Mouse (Mus musculus) frontal cortex, adult 2 months (tissue): ENCODE measurements around the gene Phyhd1. TPM values are rescaled to one million over a fixed set of nuclear protein-coding genes. Genes with fewer than 3 reads are reported as not detected.

Experiments
- DNase-seq, 2 experiments: peaks; one replicate each; pipeline ENCODE4 v3.0.0; 2022; ENCODE audit warnings: low spot score in 1 of 2; ENCODE audit errors: extremely low spot score in 1 of 2
- polyA plus RNA-seq: library from polyadenylated mRNA; depleted of rRNA; stranded (reverse); fragments of >200 nt; gene quantifications from 2 replicates; pipeline ENCODE4 v1.2.3, GENCODE M21; 2012

Gene Phyhd1
- polyA plus RNA-seq, 1 experiment, result 34.0 TPM

DNA sequence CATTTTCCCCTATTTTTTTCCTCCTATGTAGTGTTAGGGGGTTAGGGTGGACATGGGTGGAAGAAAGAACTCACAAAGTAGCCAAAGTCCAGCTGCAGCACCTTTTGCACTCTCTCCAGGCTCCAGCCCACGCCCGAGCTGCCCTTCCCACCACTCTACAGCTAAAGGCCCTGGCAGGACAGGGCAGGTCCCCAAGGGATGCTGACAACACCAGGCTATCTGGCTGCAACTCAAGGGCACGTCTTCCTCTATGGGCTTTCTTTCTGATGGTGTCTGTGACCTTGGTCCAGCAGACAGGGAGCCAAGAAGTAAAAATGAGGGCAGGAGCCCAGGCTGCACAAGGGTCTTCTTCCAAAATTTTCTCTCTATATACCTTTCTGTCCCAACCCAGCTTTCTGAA, 15.6 kb downstream of the Phyhd1 start:
- no peak for DNase-seq

DNA sequence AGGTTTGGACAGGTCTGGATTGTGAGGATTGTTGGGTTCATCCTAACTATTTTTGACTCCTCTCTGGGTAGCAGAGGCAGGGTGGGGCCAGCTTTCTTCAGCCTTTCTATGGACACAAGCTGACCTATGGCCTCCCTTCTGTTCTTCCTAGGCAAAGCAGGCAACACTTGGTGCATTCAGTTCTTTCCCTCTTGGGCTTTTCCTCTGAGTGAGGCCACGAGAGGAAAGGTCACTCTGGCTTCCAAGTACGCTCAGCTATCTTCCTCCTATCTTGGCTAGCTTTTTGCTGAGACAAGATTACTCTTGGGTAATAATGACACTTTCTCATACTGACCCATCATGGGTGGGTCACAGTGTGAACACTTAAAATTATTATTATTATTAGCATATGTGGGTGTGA, 17.2 kb downstream of the Phyhd1 start:
- no peak for DNase-seq

DNA sequence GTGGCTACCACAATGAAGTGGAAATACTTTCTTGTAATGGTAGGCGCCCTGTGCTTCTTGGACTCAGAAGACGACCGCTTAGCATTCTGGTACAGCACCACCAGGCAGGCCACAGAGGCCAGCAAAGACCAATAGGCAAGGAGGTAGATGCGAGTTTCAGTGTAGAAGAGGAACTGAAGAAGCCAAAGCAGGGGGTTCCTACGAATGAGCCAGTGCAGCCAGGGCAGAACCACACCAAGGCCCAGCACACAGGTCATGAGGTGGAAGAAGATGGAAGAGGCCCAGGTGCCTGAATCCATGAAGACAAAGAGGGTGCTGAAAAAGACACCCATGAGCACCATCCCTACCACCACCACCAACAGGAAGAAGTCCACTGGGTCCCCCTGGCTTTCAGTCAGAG, 19.0 kb downstream of the Phyhd1 start:
- DNase-seq, result no peak

DNA sequence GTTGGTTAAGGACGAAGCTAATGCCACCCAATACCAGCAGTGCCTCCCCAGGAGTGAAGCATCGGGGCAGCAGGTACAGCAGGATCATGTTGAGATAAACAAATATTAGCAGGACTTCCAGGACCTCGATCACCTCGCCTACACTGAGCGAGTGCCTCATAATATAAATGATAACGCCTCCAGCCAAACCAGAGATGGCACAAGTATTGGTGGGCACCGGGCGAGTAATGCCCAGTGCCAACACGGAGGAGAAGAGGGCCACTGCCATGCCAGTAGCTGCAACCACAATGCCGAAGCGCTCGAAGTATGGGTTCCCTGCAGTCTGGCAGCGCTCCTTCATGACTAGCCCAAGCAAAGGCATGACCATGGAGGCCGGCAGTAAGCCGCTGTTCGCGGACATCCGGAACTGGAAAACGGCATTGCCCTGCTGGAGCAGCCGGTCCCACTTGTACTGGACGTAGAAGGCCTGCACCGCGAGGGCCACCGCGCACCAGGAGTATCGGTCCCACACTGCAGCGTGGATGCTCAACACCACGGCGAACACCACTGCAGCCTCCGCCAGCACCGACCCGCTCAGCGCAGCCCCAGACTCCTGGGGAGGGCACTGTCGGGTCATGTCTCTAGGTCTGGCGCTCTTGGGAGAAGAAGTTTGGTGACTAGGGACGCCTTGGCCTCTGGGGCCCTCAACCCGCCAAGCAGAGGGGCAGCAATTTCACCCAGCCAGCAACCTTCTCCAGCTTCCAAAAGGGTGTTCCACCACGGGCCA, 19.6 kb downstream of the Phyhd1 start:
- no peak for DNase-seq

- DNase-seq, result peak; percentile 84 to 98
These were observed 20.4 kb downstream of the Phyhd1 start, which contains the start of the genes Dolk and Nup188 for GRCm38 (mm10) chr2:30286192-30287026. Gene Dolk, minus strand, starts transcription at chr2:30286334. Gene Nup188, plus strand, starts transcription at chr2:30286397.

DNA sequence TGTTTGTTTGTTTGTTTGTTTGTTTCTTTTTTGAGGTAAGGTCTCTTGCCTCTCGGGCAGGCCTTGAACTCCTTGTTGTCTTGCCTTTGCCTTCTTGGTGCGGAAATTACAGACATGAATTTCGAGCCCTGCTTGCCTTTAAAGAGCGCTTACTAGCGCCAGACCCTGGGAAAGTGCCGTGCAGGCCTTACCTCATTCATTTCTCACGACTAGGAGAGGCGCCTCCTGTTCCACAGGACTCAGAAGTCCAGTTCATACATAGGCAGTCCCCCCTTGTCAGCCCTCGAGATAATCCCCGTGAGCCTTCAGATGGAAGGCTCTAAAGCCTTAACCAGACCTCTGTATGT, 21.0 kb downstream of the Phyhd1 start:
- peak in 1 of 2 experiments; percentile 41 for DNase-seq

DNA sequence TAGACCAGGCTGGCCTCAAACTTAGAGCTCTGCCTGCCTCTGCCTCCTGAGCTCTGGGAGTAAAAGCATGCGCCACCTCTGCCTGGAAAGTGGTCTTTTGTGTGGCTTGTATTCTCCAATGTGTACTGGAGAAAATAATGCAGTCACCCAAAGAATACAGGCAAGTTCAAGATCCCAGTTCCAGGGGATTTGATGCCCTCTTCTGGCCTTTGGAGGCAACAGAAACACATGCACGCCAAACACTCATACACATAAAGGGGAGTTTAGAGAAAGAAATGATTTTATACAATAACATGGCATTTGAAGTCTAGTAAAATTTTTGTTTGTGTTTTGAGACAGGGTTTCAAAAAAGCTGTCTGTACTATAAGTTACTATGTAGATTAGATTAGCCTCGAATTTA, 33.5 kb downstream of the Phyhd1 start:
- no peak for DNase-seq

DNA sequence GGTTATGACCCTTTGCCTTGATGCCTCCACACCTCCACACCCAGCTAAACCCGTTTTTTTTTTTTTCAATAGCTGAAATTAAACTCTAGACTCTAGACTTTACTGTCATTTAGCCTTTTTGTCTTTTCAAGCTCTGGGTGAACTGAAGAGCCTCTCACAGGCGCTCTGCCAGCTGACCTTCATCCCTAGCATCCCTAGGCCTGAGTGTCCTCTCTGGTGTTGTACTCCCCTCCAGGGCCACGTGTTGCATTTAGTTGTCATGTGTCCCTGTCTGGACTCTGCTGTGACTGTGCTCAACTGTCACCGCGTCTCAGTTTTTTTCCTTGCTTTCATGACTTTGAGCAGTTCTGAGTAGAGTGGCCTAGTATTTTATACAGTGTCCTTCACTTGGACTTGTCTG, 34.0 kb downstream of the Phyhd1 start:
- no peak for DNase-seq

DNA sequence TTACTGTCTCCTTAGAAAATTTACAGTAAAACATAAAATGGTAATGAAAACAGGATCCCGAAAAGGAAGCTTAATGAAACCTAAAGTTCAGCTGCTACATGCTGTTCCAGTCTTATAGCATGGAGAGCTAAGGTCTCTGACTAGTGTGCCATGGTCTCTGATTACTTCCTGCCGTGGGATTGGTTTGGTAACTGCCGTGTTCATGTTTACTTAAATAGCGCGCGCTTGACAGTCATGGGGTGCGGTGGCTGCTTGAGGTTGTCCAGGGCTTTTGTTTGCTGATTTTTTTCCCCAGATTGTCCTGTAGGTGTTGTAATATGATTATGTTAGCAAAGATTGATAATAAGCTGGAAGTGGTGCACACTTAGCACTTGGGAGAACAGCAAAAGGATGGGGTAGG, 40.1 kb downstream of the Phyhd1 start:
- DNase-seq, result no peak

DNA sequence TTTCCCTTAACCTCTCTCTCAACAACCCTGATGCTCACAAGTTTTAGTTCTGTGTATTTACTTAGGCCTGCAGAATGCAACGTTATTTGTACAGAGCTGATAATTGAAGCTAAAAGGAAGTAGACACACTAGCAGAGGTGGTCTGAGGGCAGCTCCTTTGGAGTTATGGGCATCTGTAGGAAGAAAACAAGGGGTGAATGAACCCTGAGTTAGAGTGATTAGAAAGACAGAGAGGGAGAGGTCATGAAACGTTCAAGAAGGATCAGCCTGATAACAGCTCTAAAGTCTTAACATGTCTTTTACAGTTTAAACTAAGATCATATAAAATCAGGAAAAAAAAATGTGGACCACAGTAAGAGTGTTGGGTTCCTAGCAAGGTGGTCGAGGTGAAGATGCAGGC, 43.3 kb downstream of the Phyhd1 start:
- DNase-seq, result no peak

DNA sequence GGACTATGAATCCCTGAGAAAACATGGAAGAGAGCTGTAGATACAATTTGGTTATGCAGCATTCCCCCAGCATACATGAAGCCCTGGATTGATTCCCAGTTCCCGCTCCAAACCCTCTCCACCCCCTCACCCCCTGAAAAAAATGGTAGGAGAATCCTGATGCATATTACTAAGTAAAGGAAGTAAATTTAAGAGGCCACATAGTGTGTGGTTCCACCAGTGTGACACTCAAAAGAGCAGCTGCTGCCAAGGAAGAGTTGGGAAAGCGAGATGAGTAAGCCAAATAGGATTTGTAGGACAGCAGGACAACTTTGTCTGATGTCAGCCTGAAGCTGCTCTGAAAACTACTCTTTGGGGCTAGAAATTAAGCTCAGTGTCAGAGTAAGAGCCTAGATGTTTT, 45.5 kb downstream of the Phyhd1 start:
- peak in 1 of 2 experiments; percentile 50 for DNase-seq

GRCm38 (mm10) chr2:30316136-30316535, 50.1 kb downstream of the Phyhd1 start:
- no peak for DNase-seq

- DNase-seq, result peak in 1 of 2 experiments; percentile 22
These were observed 51.0 kb downstream of the Phyhd1 start for GRCm38 (mm10) chr2:30316955-30317354.

DNA sequence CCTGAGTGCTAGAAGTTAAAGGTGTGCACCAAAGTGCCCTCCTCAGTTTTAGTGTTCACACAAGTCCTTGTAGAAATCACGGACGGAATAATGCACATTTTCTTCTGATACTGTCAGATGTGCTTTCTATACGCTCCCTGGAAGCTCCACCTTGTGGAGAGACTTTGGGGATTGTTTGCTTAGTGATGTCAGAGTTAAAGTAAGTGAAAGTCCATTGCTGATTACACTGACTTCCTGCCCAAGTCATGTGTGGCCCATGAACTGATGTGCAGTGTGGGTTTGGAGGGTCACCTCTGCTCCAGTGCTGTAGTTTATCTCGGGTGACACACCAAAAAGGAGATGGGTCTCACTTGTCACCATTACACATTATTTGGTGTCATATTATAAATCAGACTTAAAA, 53.3 kb downstream of the Phyhd1 start:
- DNase-seq, result no peak

GRCm38 (mm10) chr2:30323111-30323510, 57.1 kb downstream of the Phyhd1 start:
- no peak for DNase-seq

- no peak for DNase-seq
These were observed 59.3 kb downstream of the Phyhd1 start for GRCm38 (mm10) chr2:30325296-30325695.

DNA sequence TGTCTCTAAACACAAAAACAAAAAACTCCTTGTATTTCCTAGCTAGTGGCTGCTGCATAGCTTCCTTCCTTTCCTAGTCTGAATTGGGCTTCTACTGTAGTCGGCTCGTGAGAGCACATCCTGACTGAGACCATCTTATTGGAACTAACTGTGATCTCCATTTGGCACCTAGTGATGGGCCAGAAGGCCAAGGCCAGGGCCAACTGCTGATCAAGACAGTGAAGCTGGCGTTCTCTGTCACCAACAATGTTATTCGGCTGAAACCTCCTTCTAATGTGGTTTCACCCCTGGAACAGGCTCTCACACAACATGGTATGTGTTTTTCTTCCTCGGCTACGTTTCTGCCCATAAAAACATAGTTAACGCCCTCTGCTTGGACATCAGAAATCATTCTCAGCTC, 61.3 kb downstream of the Phyhd1 start:
- DNase-seq, result no peak

DNA sequence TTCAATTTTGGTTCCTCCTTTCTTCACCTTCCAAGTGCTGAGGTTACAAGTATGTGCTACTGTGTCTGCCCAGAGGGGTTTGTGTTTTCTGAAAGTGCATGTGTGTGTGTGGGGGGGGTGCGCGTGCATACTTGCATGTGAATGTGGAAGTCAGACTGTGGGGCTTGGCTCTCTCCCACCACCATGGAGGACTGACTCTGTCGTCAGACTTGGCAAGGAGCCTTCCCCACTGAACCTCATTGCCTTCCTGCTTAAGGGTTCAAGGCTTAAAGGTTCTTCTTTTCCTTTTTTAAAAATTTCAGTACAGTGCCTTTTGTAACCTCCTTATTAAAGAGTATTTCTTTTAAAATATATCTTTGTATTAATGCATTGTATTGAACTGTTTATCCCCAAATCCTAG, 62.8 kb downstream of the Phyhd1 start:
- DNase-seq, result no peak
